Mouse (Mus musculus) CD4-positive, CD25-positive, alpha-beta regulatory T cell, adult 4 months (primary cell): ENCODE measurements at regions not wholly inside any gene's neighbourhood (a gene's known extent, or its start where the extent isn't known, plus 50 kb on each side); places are given as distances from the start of the nearest gene placed in this dataset.
A peak's percentile ranks its signal among the peaks of the same experiment; 100 is the strongest.

ENCODE experiments used
- ATAC-seq: one replicate; pipeline ENCODE4 v1.8.0; 2017

DNA sequence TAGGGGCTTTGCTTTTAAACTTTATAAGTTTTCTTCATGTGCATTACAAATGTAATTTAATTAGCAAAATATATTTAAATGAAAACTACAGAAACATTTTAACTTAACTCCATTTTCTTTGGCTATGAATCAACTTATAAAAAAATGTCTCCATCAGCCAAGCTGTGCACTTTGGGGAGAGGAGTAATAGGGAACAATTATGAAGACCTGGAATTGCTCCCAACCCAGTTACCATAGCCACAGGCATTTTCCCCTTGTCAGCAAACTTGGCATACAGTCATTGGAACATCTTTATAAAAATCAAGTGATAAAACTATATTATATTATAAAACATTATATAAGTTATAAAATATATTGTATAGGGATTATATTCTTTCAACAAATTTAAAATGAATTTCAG, 65.0 kb downstream of the Atxn7l3b start:
- no peak for ATAC-seq

GRCm38 (mm10) chr10:112863375-112863774, 65.4 kb downstream of the Atxn7l3b start:
- ATAC-seq: no peak

GRCm38 (mm10) chr10:112851997-112852396, 76.8 kb downstream of the Atxn7l3b start:
- no peak for ATAC-seq

DNA sequence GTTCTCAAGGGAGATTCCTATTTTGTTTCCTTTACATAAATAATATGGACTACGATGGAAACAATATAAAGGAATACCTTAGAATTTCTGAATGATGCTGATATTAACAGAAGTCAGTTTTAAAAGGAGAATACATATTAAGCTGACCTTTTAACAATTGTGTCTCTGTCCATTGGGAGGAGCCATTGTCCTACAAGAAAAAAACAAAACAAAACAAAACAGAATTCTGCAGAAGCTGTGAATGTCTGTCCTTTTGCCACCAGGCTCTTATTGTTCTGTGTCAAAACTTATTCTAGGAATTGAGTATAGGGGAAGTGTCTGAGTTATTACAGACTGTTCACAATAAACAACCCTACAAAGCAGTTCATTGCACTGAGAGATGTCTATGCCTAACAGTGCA, 82.6 kb downstream of the Atxn7l3b start:
- ATAC-seq: no peak

DNA sequence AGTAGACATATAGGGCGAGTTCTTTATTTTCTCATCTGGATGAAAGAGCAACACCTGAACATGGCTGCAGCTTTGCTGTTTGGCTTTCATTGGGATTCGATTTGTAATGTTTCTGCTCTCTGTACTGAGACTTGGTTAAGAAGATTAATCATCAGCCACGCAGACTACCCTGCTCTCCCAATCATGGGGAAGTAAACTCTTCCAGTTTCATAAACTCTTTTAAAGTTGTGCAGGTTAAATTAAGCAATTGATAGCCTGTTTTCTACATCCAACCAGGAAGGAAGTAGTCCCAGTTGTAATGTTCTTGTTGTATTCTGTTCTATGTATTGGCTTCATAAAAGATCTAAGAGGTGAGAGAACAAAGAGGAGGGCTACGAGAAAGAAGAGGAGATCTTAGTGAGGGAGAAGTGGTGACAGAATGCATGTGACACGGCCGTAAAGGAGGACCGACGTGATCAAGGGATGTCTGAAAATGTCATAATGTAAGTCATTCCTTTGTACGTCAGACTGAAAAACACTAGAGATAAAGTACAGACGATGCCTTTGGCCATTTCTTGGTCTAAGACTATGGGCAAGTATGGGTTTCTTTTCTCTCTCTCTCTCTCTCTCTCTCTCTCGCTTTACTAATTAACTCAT, 91.3 kb downstream of the Atxn7l3b start:
- no peak for ATAC-seq

- ATAC-seq: no peak
Measured at GRCm38 (mm10) chr10:112835970-112836369, 92.8 kb downstream of the Atxn7l3b start.

DNA sequence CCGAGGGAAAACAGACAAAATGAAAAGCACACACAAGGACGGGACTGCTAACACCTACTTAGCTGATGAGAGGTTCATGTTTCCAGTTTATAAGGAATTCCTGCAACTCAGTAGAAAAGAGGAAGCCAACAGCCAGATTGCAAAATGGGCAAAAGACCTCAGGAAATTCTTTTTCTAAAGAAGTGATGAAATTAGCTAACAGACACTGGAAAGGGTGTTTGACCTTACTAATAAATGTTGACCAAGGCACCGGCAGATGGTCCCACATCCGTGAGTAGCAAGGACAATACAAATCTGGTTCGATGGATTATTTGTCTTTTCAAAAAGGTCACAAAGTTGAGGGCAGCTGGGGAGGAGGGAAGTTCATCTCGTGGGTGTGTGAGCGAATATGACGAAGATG, 93.3 kb downstream of the Atxn7l3b start:
- no peak for ATAC-seq

DNA sequence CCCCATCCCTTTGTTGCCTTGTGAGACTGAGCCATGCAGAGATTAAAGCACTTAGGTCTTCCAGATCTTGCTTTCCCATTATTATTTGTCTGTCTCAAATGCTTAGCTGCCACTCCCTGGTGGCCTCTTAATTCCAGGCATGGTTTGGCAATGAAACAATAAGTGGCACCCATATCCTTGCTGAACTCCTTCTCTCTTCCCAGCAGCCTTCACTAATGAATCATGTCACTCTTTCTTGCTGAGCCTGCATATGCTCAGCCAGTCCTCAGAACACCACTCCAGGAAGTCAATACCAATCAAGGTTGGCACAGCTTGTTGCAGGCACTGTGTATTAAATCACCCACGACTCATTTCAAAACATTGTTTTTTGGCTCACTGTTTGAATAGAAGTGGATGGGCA, 118.6 kb downstream of the Atxn7l3b start:
- ATAC-seq: no peak

DNA sequence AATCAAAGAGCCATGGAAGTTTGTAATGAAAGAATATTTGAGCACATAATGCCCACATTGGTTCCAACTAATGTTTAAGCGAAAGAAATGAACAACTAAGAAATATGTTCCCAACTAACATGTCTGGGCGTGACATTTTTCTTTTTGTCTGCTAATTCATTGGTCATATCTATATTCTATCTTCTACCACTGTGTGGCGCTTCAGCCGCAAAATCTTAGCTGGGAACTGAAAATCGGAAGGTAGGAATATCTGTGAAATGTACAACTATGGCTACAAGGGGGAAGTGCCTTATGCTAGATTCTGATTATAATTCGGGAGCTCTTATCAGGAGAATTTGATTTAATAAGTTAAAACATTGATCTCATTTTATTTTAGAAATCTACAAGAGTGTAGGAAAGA, 125.2 kb downstream of the Atxn7l3b start:
- ATAC-seq: no peak

DNA sequence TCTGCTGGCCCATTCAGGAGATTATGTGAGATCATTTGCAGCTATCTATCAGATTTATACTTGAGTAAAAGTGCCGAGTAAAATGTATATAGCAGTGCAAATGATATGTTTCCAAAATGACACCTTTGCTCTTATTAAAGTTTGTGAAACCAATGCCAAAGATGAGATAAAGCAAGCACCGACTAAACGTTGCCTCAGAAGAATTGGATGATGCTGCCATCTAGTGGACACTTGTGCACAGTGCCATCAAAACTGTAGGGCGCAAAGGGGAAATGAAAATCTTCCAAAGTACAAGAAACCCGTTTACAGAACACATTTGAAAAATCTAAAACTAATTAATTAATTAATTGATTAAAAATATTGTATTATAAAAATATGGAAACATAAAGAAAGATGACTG, 127.2 kb downstream of the Atxn7l3b start:
- ATAC-seq: peak; percentile 71

DNA sequence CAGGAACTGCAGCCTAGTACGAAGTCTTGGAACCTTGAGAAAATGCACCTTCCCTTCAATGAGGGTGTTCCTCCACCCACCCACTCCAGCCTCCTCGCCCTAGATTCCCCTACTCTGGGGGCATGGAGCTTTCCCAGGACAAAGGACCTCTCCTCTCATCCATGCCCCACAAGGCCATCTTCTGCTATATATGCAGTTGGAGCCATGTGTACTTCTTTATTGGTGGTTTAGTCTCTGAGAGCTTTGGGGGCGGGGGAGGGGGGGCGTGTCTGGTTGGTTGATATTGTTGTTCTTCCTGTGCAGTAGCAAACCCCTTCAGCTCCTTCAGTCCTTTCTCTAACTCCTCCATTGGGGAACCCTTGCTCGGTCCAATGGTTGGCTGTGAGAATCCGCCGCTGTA, 130.2 kb downstream of the Atxn7l3b start:
- ATAC-seq: no peak

GRCm38 (mm10) chr10:112798090-112798489, 130.7 kb downstream of the Atxn7l3b start:
- no peak for ATAC-seq

- ATAC-seq: no peak
Measured at GRCm38 (mm10) chr10:112795938-112796337, 132.9 kb downstream of the Atxn7l3b start.

GRCm38 (mm10) chr10:112795473-112795872, 133.3 kb downstream of the Atxn7l3b start:
- no peak for ATAC-seq

GRCm38 (mm10) chr10:112788236-112788635, 140.6 kb downstream of the Atxn7l3b start:
- no peak for ATAC-seq

DNA sequence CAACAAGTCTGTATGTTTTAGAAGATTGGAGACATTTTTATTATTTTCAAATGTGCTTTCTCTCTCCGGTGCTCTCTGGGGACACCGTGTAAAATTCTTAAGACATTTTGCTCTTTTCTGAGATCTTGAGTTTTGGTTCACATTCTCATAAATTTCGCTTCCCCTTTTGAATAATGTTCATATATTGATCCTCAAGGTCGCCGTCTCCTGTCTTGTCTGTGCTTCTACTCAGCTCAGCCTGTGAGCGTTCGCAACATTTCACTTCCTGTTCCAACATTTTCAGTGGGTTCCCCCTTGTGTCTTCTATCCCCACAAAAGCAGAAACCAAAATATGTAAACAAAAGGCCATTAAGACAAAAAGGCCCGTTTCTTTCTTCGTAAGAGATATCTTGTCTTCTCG, 154.5 kb downstream of the Atxn7l3b start:
- no peak for ATAC-seq

GRCm38 (mm10) chr10:112746683-112747082, 182.1 kb downstream of the Atxn7l3b start:
- no peak for ATAC-seq

DNA sequence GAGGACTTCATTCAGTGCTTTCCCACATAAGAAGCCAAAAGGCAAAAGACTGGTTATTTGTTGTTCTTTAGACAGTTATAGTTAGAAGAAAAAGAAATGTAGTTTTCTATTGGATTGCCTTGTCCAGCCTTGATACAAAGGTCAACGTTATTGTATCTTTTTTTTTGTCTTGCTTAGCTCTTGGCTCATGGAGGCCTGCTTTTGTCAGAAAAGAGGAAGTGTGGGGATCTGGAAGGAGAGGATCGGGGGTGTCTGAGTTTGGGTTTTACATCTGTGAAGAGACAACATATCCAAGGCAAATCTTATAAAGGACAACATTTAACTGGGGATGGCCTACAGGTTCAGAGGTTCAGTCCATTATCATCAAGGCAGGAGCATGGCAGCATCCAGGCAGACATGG, 185.3 kb downstream of the Atxn7l3b start:
- no peak for ATAC-seq

- ATAC-seq: no peak
Measured at GRCm38 (mm10) chr10:112742123-112742522, 186.7 kb downstream of the Atxn7l3b start.
